Mouse (Mus musculus) embryonic facial prominence, embryonic 11.5 days (tissue): ENCODE measurements around the gene Socs5. TPM values are rescaled to one million over a fixed set of nuclear protein-coding genes. Genes with fewer than 3 reads are reported as not detected.
A peak's percentile ranks its signal among the peaks of the same experiment; 100 is the strongest.

Source experiments
- ATAC-seq: fragments of 200-750 bp; cut with Nextera tagmentation; replicated peaks from 2 replicates; pipeline ENCODE4 v1.8.0; 2017; ENCODE audit warnings: low read depth; ENCODE audit not compliant: insufficient number of reproducible peaks, low FRiP score, low TSS enrichment
- DNase-seq: peaks from one replicate; pipeline ENCODE4 v3.0.0-alpha.2; 2015; ENCODE audit warnings: low spot score
- H3K27ac ChIP-seq: fragments of 300-500 bp; sonication (generic); replicated peaks from 2 replicates; pipeline ENCODE4 v1.5.1; 2014; ENCODE audit warnings: mild to moderate bottlenecking, low read depth, low read length, control low read depth
- H3K27me3 ChIP-seq: fragments of 300-500 bp; sonication (generic); 2 replicates; pipeline ENCODE4 v1.6.1; 2014; ENCODE audit warnings: mild to moderate bottlenecking, low read length, moderate library complexity, mixed read lengths; ENCODE audit not compliant: control insufficient read depth, insufficient read depth
- H3K36me3 ChIP-seq: fragments of 300-500 bp; sonication (generic); replicated peaks from 2 replicates; pipeline ENCODE4 v1.6.1; 2014; ENCODE audit warnings: low read depth, mild to moderate bottlenecking, low read length, moderate library complexity, mixed read lengths; ENCODE audit not compliant: control insufficient read depth, insufficient read depth
- H3K4me1 ChIP-seq: fragments of 300-500 bp; sonication (generic); 2 replicates; pipeline ENCODE4 v1.6.1; 2014; ENCODE audit warnings: low read length, mixed read lengths; ENCODE audit not compliant: control insufficient read depth, insufficient read depth
- H3K4me2 ChIP-seq: fragments of 300-500 bp; sonication (generic); 2 replicates; pipeline ENCODE4 v1.6.1; 2014; ENCODE audit warnings: low read depth, mild to moderate bottlenecking, control low read depth, low read length, moderate library complexity
- H3K4me3 ChIP-seq: fragments of 300-500 bp; sonication (generic); 2 replicates; pipeline ENCODE4 v1.5.1; 2014; ENCODE audit warnings: low read depth, low read length, control low read depth
- H3K9ac ChIP-seq: fragments of 300-500 bp; sonication (generic); replicated peaks from 2 replicates; pipeline ENCODE4 v1.6.1; 2014; ENCODE audit warnings: mild to moderate bottlenecking, control low read depth, low read length
- H3K9me3 ChIP-seq: fragments of 300-500 bp; sonication (generic); replicated peaks from 2 replicates; pipeline ENCODE4 v1.6.1; 2016; ENCODE audit warnings: mild to moderate bottlenecking, low read length, inconsistent platforms, mixed read lengths; ENCODE audit not compliant: control insufficient read depth
- WGBS: fragments of 180-500 bp; shearing (Covaris S2); extraction: QIAGEN DNeasy Blood & Tissue Kit; methylation state at CpG from one replicate; pipeline ENCODE4 v1.1.7; 2014; 5-methylcytosine and 5-hydroxymethylcytosine counted together
- polyA plus RNA-seq: library from polyadenylated mRNA; unstranded; fragments of >200 nt; fragmentation: Nextera tagmentation; extraction: Ambion mirVana; gene quantifications from 2 replicates; pipeline ENCODE4 v1.2.1, GENCODE M21; 2014

Socs5 gene
- polyA plus RNA-seq, 1 experiment from 2014 or later: 18.2 TPM

GRCm38 (mm10) chr17:87157739-87158138 lies 50.3 kb downstream of the Socs5 start:
- H3K27me3 ChIP-seq: no peaks in the 10 kb centered on the region
- no peak overlapping the region for H3K9ac ChIP-seq
- 64% methylated on average over 13 of the region's 13 CpGs for WGBS
- no peaks in the 10 kb centered on the region for H3K4me1 ChIP-seq
- H3K4me3 ChIP-seq: no peak overlapping the region
- no peak overlapping the region for H3K4me2 ChIP-seq
- no peaks in the 10 kb centered on the region for H3K36me3 ChIP-seq
- ATAC-seq (no peak), DNase-seq (no peak)
- no peaks in the 10 kb centered on the region for H3K9me3 ChIP-seq
- H3K27ac ChIP-seq: no peak overlapping the region

DNA sequence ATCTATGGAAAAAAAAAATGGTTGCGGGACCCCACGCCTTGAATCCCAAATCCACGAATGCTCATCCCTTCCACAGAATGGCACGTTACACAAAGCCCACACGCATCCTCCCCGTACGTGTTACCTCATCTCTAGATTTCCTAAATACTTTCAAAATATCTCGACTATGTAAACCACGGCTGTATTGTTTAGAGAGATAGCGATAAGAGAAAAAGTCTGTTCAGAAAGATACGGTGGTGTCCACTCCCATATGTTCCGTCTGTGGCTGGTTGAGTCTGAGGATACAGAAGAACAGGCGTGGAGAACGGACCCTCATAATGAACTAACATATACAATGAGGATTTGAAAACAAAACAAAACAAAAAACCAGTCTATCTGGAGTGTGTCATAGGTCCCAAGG lies 51.1 kb downstream of the Socs5 start:
- no peak overlapping the region for H3K9ac ChIP-seq
- 92% methylated on average over 14 of the region's 14 CpGs for WGBS
- H3K27ac ChIP-seq: no peak overlapping the region
- H3K27me3 ChIP-seq: no peaks in the 10 kb centered on the region
- H3K4me1 ChIP-seq: no peaks in the 10 kb centered on the region
- H3K4me3 ChIP-seq: no peak overlapping the region
- H3K4me2 ChIP-seq: no peak overlapping the region
- H3K36me3 ChIP-seq: no peaks in the 10 kb centered on the region
- H3K9me3 ChIP-seq: no peaks in the 10 kb centered on the region
- ATAC-seq (no peak), DNase-seq (no peak)

DNA sequence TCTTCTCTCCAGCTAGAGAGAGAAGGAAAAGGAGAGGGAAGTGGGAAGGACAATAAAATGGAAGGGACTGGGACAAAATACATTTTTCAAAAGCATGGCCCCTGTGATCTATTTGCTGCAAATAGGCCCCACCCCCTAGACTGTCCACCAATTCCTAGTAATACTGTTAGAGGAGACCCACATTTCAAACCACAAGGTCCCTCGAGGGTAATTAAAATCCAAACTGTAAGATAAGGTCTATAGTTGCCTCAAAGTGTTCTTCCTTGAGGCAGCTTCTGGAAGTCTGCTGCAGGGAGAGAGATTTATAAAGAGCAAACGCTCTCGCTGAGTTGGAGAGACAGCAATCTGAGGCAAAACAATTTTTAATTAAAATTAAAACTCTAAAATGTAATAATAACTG lies 52.8 kb downstream of the Socs5 start:
- DNase-seq (no peak), ATAC-seq (no peak)
- Histone ChIP-seq H3K4me1 (no peaks in the 10 kb centered on the region), H3K4me3 (no peak overlapping the region), H3K27ac (no peak overlapping the region), H3K4me2 (no peak overlapping the region), H3K9me3 (no peaks in the 10 kb centered on the region), H3K27me3 (no peaks in the 10 kb centered on the region), H3K36me3 (no peaks in the 10 kb centered on the region), H3K9ac (no peak overlapping the region)
- 90% methylated on average over 3 of the region's 3 CpGs for WGBS

DNA sequence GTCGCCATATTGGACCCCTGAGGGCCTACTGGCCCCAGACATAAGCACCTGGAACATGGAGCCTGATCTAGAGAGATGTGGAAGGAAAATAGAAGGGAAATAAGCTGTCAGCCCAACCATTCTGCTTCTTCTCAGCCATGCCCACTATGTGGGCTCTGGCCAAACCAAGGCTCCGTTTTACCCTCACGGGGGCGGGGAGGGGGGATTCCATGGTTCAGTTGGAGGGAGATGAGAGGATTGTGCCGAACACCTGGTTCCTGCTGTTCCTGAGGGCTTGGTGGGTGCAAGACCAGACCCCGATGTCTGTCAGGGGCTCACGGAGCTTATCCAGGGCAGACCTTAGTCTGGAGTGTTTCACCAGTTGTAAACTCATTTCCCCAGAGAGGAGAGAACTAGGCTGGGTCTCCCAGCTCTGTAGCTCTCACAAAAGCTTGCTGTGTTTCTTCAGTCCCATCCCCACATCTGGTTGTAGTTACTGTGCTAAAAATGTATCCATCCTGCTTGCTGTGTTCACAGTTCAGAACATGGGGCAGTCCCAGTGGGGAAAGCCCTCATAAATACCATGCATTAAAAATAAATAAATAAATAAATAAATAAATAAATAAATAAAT lies 56.9 kb downstream of the Socs5 start:
- Histone ChIP-seq H3K4me2 (no peak overlapping the region), H3K4me3 (no peak overlapping the region), H3K9me3 (no peaks in the 10 kb centered on the region), H3K4me1 (no peaks in the 10 kb centered on the region), H3K27ac (no peak overlapping the region), H3K9ac (no peak overlapping the region), H3K27me3 (no peaks in the 10 kb centered on the region), H3K36me3 (no peaks in the 10 kb centered on the region)
- WGBS: 49% methylated on average over 7 of the region's 7 CpGs
- ATAC-seq (0 out of 2 replicates have a peak, but pooled peaks have one; percentile 40), DNase-seq (peak; percentile 69)

DNA sequence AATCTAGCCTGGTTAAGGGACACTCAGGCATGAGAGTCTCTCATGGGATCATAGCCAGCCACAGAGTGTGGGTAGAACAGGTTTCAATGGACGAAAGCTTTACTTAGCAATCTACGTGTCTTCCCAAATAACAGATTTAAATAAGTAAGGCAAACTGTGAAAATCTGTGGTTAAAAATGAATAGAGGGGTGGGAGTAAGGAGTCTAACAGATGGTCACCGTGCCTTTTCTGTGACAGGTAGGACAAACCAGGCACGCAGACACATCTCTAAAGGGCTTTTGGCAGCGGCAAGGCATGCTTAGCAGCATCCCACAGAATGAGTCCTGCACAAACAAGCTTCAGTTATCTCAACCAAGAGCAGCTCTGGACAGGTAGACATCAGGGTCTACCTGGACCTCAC lies 59.9 kb downstream of the Socs5 start:
- no peak overlapping the region for H3K4me2 ChIP-seq
- H3K4me3 ChIP-seq: no peak overlapping the region
- H3K9ac ChIP-seq: no peak overlapping the region
- no peaks in the 10 kb centered on the region for H3K36me3 ChIP-seq
- H3K27ac ChIP-seq: no peak overlapping the region
- no peaks in the 10 kb centered on the region for H3K27me3 ChIP-seq
- 95% methylated on average over 5 of the region's 5 CpGs for WGBS
- H3K9me3 ChIP-seq: no peaks in the 10 kb centered on the region
- DNase-seq: no peak
- ATAC-seq: no peak
- no peaks in the 10 kb centered on the region for H3K4me1 ChIP-seq

GRCm38 (mm10) chr17:87169076-87169475 lies 61.6 kb downstream of the Socs5 start:
- H3K4me3 ChIP-seq: no peak overlapping the region
- no peak overlapping the region for H3K9ac ChIP-seq
- DNase-seq (no peak), ATAC-seq (no peak)
- H3K36me3 ChIP-seq: no peaks in the 10 kb centered on the region
- no peaks in the 10 kb centered on the region for H3K27me3 ChIP-seq
- no peak overlapping the region for H3K4me2 ChIP-seq
- no peak overlapping the region for H3K27ac ChIP-seq
- 67% methylated on average over 3 of the region's 3 CpGs for WGBS
- no peaks in the 10 kb centered on the region for H3K9me3 ChIP-seq
- H3K4me1 ChIP-seq: no peaks in the 10 kb centered on the region

- H3K9me3 ChIP-seq: no peaks in the 10 kb centered on the region
- no peak overlapping the region for H3K4me3 ChIP-seq
- DNase-seq (no peak), ATAC-seq (no peak)
- H3K27me3 ChIP-seq: no peaks in the 10 kb centered on the region
- no peak overlapping the region for H3K27ac ChIP-seq
- no peak overlapping the region for H3K4me2 ChIP-seq
- WGBS: 53% methylated on average over 5 of the region's 5 CpGs
- H3K4me1 ChIP-seq: no peaks in the 10 kb centered on the region
- no peaks in the 10 kb centered on the region for H3K36me3 ChIP-seq
- H3K9ac ChIP-seq: no peak overlapping the region
These were observed 62.9 kb downstream of the Socs5 start for GRCm38 (mm10) chr17:87170364-87170763.

DNA sequence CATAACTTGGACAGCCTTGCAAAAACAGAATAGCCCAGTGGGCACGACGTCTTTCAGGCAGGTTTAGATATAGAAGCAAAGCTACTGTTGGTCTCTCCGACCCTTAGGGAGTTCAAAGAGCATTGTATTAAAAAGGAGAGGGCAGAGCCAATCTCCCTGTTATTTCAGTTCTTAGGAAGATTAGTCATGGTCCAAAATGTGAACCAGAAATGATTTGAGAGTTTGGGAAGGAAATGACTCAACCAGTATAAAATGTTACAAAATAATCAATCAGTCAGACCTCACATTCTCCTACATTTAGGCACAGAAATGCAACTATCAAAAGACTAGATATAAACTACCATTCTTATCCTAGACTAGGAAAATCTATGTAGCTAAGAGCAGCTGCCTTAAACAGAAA lies 64.6 kb downstream of the Socs5 start:
- WGBS: 76% methylated on average over 3 of the region's 3 CpGs
- DNase-seq: no peak

More for the DNA sequence above, 64.6 kb downstream of the Socs5 start:
- Histone ChIP-seq H3K4me1 (no peaks in the 10 kb centered on the region), H3K36me3 (no peaks in the 10 kb centered on the region), H3K9me3 (no peaks in the 10 kb centered on the region), H3K27ac (no peak overlapping the region), H3K4me3 (no peak overlapping the region), H3K4me2 (no peak overlapping the region), H3K27me3 (no peaks in the 10 kb centered on the region), H3K9ac (no peak overlapping the region)
- no peak for ATAC-seq
